Mouse (Mus musculus) naive thymus-derived CD4-positive, alpha-beta T cell, adult 5 months (primary cell): ENCODE data around the gene Ccdc162. TPM values are rescaled to one million over a fixed set of nuclear protein-coding genes. Genes with fewer than 3 reads are reported as not detected.

Source experiments
- polyA plus RNA-seq: library from polyadenylated mRNA; unstranded; fragments of 100-300 nt; shearing (Covaris generic); gene quantifications from one replicate; pipeline ENCODE4 v1.2.1, GENCODE M21; 2017

Gene Ccdc162
- 1.8 TPM for polyA plus RNA-seq

GRCm38 (mm10) chr10:41716029-41716897 is at the start of gene Ccdc162:
TSS of gene Ccdc162 (minus strand) at chr10:41716634.

DNA sequence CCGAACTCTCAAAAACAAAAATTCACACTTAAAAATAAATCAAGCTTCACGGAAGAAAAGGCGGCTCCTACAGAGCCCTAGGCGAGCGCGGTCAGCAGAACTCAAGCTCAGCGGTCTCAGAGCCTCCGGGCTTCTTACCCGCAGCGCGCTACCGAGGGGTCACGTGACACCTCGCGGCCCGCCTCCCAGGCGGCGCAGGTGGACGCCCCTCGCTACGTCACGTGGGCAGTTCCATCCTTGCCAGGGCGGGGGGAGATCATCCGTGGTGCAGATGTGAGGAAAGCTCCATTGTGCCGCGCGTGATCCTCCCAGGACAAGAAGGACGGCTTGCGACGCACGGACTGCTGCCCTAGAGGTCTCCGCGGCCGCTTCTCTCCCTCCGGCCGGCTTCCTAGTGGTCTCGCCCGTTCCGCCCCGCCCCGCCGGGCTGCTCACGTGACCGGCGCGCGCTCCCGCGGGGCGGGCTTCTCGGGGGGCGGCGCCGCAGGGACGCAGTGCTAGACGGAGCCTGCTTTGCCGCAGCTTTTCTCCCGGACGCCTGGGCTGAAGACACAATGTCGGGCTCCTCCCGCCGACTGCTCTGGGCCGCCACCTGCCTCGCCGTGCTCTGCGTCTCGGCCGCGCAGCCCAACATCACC is 197.3 kb downstream of the Ccdc162 start, which contains the start of gene Cd164:
Cd164 (plus strand) TSS at position 434 of the 638 bp plus-strand sequence.

GRCm38 (mm10) chr10:41489708-41490517 is 226.5 kb downstream of the Ccdc162 start, which contains the start of the genes Smpd2 and Ppil6:
TSS of gene Smpd2 (minus strand) at chr10:41490369.
TSS of gene Ppil6 (plus strand) at chr10:41490439.

Other genes starting within 250 kb of the Ccdc162 start
- 73.4 TPM for gene Mical1, start 240.3 kb downstream of the Ccdc162 start, polyA plus RNA-seq
- gene Smpd2, start 226.3 kb downstream of the Ccdc162 start, polyA plus RNA-seq: 29.5 TPM
- gene Ppil6, start 226.2 kb downstream of the Ccdc162 start, polyA plus RNA-seq: not detected
- gene Cd164, start 197.2 kb downstream of the Ccdc162 start, polyA plus RNA-seq: 270 TPM
- 13.1 TPM for gene Cep57l1, start 93.2 kb upstream of the Ccdc162 start, polyA plus RNA-seq
- 105 TPM for gene Sesn1, start 93.3 kb upstream of the Ccdc162 start, polyA plus RNA-seq